In the genomic region with DNA sequence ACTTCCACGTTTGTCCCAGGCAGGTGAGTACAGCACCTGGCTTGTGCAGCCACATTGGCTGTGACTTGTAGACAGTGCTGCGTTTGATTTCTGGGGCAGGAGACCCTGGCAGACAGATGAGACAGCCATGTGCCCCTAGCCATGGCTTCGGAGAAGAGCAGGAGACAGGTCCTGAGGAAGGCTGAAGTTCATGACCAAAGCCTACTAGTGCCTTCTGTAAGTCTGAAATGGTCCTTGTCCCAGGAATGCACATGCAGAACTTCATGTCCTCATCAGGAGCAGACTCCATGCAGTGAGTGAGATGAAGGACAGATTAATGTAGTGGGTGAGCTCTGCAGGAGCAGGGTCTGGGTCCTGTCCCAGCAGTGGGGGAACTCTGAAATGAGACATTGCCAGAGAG, we compare ENCODE assay signal across 19 mouse cellular contexts. TPM values are rescaled to one million over a fixed set of nuclear protein-coding genes. Genes with fewer than 3 reads are reported as not detected.
DNase-seq lines count a peak whose midpoint lies in the region; ATAC-seq and TF ChIP-seq lines count a peak whose summit lies in the region.
"Had no signal": no experiment of that assay in that cellular context is flagged by ENCODE, and none has a peak within 500 bp of the region (broad histone marks: within the 10 kb centered on the region; RNA-seq: fewer than 3 reads in every experiment).

No protein-coding gene starts in this region.

- peak overlapping the region; percentile 55 for H3K9ac ChIP-seq in heart, embryonic 14.5 days (ENCODE audit: low read length)
- H3K9ac ChIP-seq in heart, embryonic 16.5 days (ENCODE audit: low read length): peak overlapping the region; percentile 18; the same call in 1 of the 2 replicates
- H3K9ac ChIP-seq: forebrain, embryonic 13.5 days; hindbrain, embryonic 14.5 days; intestine, embryonic 15.5 days; kidney, embryonic 15.5 days had no signal

- no peak overlapping the region for H3K4me3 ChIP-seq in heart, embryonic 10.5 days
- no peak overlapping the region for H3K4me3 ChIP-seq in heart, embryonic 14.5 days (ENCODE audit: control insufficient read depth in 1 of 2, insufficient read depth in 1 of 2, low read depth in 1 of 2, low read length in 2 of 2)
- no peak overlapping the region for H3K4me3 ChIP-seq in heart, embryonic 16.5 days (ENCODE audit: low read length)
- no peak overlapping the region for H3K4me3 ChIP-seq in kidney, adult 2 months (ENCODE audit: insufficient read depth, low read depth, low read length)
- H3K4me3 ChIP-seq: embryonic facial prominence, embryonic 10.5 days; forebrain, embryonic 13.5 days; hindbrain, embryonic 10.5 days; intestine, embryonic 15.5 days; kidney, embryonic 15.5 days had no signal

- WGBS in heart, embryonic 10.5 days: 78% methylated on average over 3 of the region's 3 CpGs
- WGBS in heart, embryonic 14.5 days: 76% methylated on average over 3 of the region's 3 CpGs
- WGBS in heart, embryonic 16.5 days: 70% methylated on average over 3 of the region's 3 CpGs
- WGBS in kidney, adult 2 months: 79% methylated on average over 3 of the region's 3 CpGs

- H3K9me3 ChIP-seq in heart, embryonic 10.5 days: no peaks in the 10 kb centered on the region
- H3K9me3 ChIP-seq in heart, embryonic 14.5 days (ENCODE audit: control insufficient read depth, low read length): no peaks in the 10 kb centered on the region
- no peaks in the 10 kb centered on the region for H3K9me3 ChIP-seq in heart, embryonic 16.5 days (replicated peaks; ENCODE audit: control insufficient read depth, low read length)
- H3K9me3 ChIP-seq: embryonic facial prominence, embryonic 10.5 days; forebrain, embryonic 13.5 days; G1E; hindbrain, embryonic 10.5 days; intestine, embryonic 15.5 days; kidney, embryonic 15.5 days had no signal

- peak overlapping the region; percentile 72; the same call in 1 of the 2 replicates for H3K27ac ChIP-seq in heart, embryonic 10.5 days
- H3K27ac ChIP-seq in heart, embryonic 14.5 days (replicated peaks in 1 of 2; ENCODE audit: control insufficient read depth in 1 of 2, insufficient read depth in 1 of 2, low read depth in 2 of 2, low read length in 2 of 2): peak overlapping the region; percentile 6 to 97; a peak in 3 of 4 replicates
- peak overlapping the region; percentile 97 for H3K27ac ChIP-seq in heart, embryonic 16.5 days (ENCODE audit: low read length)
- H3K27ac ChIP-seq in kidney, adult 2 months (ENCODE audit: insufficient read depth, low read depth, low read length): no peak overlapping the region
- H3K27ac ChIP-seq: embryonic facial prominence, embryonic 10.5 days; forebrain, embryonic 13.5 days; hindbrain, embryonic 10.5 days; hindbrain, embryonic 14.5 days; intestine, embryonic 15.5 days; kidney, embryonic 15.5 days had no signal

- no peak for ATAC-seq in heart, embryonic 14.5 days (ENCODE audit: insufficient number of reproducible peaks, insufficient read depth, low FRiP score, low read depth)
- no peak for ATAC-seq in heart, embryonic 16.5 days (replicated peaks; ENCODE audit: extremely low read depth, insufficient read depth, low FRiP score)
- ATAC-seq: forebrain, embryonic 13.5 days; intestine, embryonic 15.5 days had no signal

- peaks cover 61% of the 10 kb centered on the region for H3K36me3 ChIP-seq in heart, embryonic 10.5 days
- peaks cover 66% of the 10 kb centered on the region for H3K36me3 ChIP-seq in heart, embryonic 14.5 days (ENCODE audit: control insufficient read depth, insufficient read depth, low read length)
- peaks cover 24% of the 10 kb centered on the region for H3K36me3 ChIP-seq in heart, embryonic 16.5 days (ENCODE audit: control insufficient read depth, insufficient read depth)
- H3K36me3 ChIP-seq in kidney, adult 2 months (ENCODE audit: control insufficient read depth, insufficient read depth, low read length): peaks cover 4% of the 10 kb centered on the region

- DNase-seq in heart, embryonic 10.5 days (ENCODE audit: low spot score): no peak
- DNase-seq in heart, postnatal 14 days: no peak
- no peak for DNase-seq in heart, postnatal 36 days
- DNase-seq in kidney, adult 2 months: no peak
- no peak for DNase-seq in spleen, postnatal 14 days (ENCODE audit: low spot score in 2 of 2)
- DNase-seq: adrenal gland, adult 8-10 months; adrenal gland, postnatal 36 days; cerebellum, adult 2 months; cerebellum, postnatal 10 days; kidney, adult 18-20 months had no signal

- peaks cover 28% of the 10 kb centered on the region for H3K27me3 ChIP-seq in heart, embryonic 10.5 days (ENCODE audit: insufficient read depth, poor library complexity, severe bottlenecking)
- H3K27me3 ChIP-seq in heart, embryonic 14.5 days (ENCODE audit: control insufficient read depth, insufficient read depth, low read length): no peaks in the 10 kb centered on the region
- no peaks in the 10 kb centered on the region for H3K27me3 ChIP-seq in heart, embryonic 16.5 days (ENCODE audit: control insufficient read depth, insufficient read depth, low read length)
- H3K27me3 ChIP-seq in kidney, adult 2 months (replicated peaks; ENCODE audit: control insufficient read depth, insufficient read depth, low read length): no peaks in the 10 kb centered on the region

- intact Hi-C loops in heart, postnatal 14 days (cut with DNase I): no loop called here
- intact Hi-C loops in heart, postnatal 36 days (cut with DNase I): no loop called here

- peaks cover 98% of the 10 kb centered on the region for H3K4me1 ChIP-seq in heart, embryonic 10.5 days
- peaks cover 57 to 92% of the 10 kb centered on the region in 2 experiments for H3K4me1 ChIP-seq in heart, embryonic 14.5 days (ENCODE audit: control insufficient read depth in 2 of 2, insufficient read depth in 2 of 2, low read length in 2 of 2)
- peaks cover 95% of the 10 kb centered on the region for H3K4me1 ChIP-seq in heart, embryonic 16.5 days (ENCODE audit: control insufficient read depth, insufficient read depth, low read length)
- H3K4me1 ChIP-seq in kidney, adult 2 months (ENCODE audit: control insufficient read depth, insufficient read depth, low read length): no peaks in the 10 kb centered on the region; the same call in 1 of the 2 replicates
- H3K4me1 ChIP-seq: forebrain, embryonic 13.5 days; intestine, embryonic 15.5 days had no signal

- TF ChIP-seq CTCF in kidney, adult 2 months (conservative IDR thresholded peaks at IDR 0.05; ENCODE audit: insufficient read depth, insufficient read length, low read depth, low read length): no peak

- H3K4me2 ChIP-seq in heart, embryonic 14.5 days (ENCODE audit: low read length): no peak overlapping the region
- H3K4me2 ChIP-seq in heart, embryonic 16.5 days (ENCODE audit: low read depth, low read length): no peak overlapping the region
- H3K4me2 ChIP-seq: forebrain, embryonic 13.5 days; hindbrain, embryonic 14.5 days; intestine, embryonic 15.5 days; kidney, embryonic 15.5 days had no signal

- TF ChIP-seq POLR2A in kidney, adult 2 months (IDR thresholded peaks at IDR 0.05; ENCODE audit: low read depth, low read length): no peak

RNA-seq across cellular contexts. Expression of a gene that starts 14.0 kb away (rescaled TPM):
- polyA plus RNA-seq in heart, embryonic 10.5 days (2016; fragmentation: Nextera tagmentation; extraction: Ambion mirVana): 24.0 and 31.4 TPM in 2 replicates
- total RNA-seq in heart, postnatal 14 days (2021): 10 to 100 TPM; 17.6 to 18.1 TPM
- polyA plus RNA-seq in heart, embryonic 14.5 days (2014; fragmentation: Nextera tagmentation; extraction: Ambion mirVana): 33.4 and 36.1 TPM in 2 replicates
- total RNA-seq in heart, postnatal 36 days (2021): 10 to 100 TPM; 14.5 TPM
- polyA plus RNA-seq in heart, embryonic 16.5 days (2015; fragmentation: Nextera tagmentation; extraction: Ambion mirVana): 37.1 and 40.3 TPM in 2 replicates
- polyA plus RNA-seq in kidney, adult 2 months (2012; rRNA removed): 19.4 and 20.7 TPM in 2 replicates

RNA-seq across cellular contexts. Expression of a gene that starts 37.4 kb away (rescaled TPM):
- 15.5 and 15.9 TPM in 2 replicates for polyA plus RNA-seq in heart, embryonic 10.5 days (2016; fragmentation: Nextera tagmentation; extraction: Ambion mirVana)
- total RNA-seq in heart, postnatal 14 days (2021): 10 to 100 TPM; 22.0 to 28.0 TPM
- polyA plus RNA-seq in heart, embryonic 14.5 days (2014; fragmentation: Nextera tagmentation; extraction: Ambion mirVana): 34.0 and 40.8 TPM in 2 replicates
- 10 to 100 TPM; 15.3 to 17.6 TPM for total RNA-seq in heart, postnatal 36 days (2021)
- polyA plus RNA-seq in heart, embryonic 16.5 days (2015; fragmentation: Nextera tagmentation; extraction: Ambion mirVana): 33.9 and 35.2 TPM in 2 replicates
- polyA plus RNA-seq in kidney, adult 2 months (2012; rRNA removed): 29.0 and 29.5 TPM in 2 replicates

RNA-seq across cellular contexts. Expression of a gene that starts 37.4 kb away (rescaled TPM):
- 0.75 and 0.79 TPM in 2 replicates for polyA plus RNA-seq in heart, embryonic 10.5 days (2016; fragmentation: Nextera tagmentation; extraction: Ambion mirVana)
- under 1 TPM; 0.10 to 0.19 TPM for total RNA-seq in heart, postnatal 14 days (2021)
- polyA plus RNA-seq in heart, embryonic 14.5 days (2014; fragmentation: Nextera tagmentation; extraction: Ambion mirVana): 0.11 and 0.47 TPM in 2 replicates
- total RNA-seq in heart, postnatal 36 days (2021): under 1 TPM; 0.11 to 0.16 TPM
- polyA plus RNA-seq in heart, embryonic 16.5 days (2015; fragmentation: Nextera tagmentation; extraction: Ambion mirVana): 0.26 and 0.39 TPM in 2 replicates
- 0.34 and 0.48 TPM in 2 replicates for polyA plus RNA-seq in kidney, adult 2 months (2012; rRNA removed)

RNA-seq across cellular contexts. Expression of a gene that starts 43.2 kb away (rescaled TPM):
- polyA plus RNA-seq in heart, embryonic 10.5 days (2016; fragmentation: Nextera tagmentation; extraction: Ambion mirVana): 4.8 and 9.8 TPM in 2 replicates
- 10 to 100 TPM in 1 of 2 experiments, 1 to 10 TPM in 1; 3.9 to 14.1 TPM for total RNA-seq in heart, postnatal 14 days (2021)
- 8.9 and 16.0 TPM in 2 replicates for polyA plus RNA-seq in heart, embryonic 14.5 days (2014; fragmentation: Nextera tagmentation; extraction: Ambion mirVana)
- 1 to 10 TPM; 2.2 to 2.5 TPM for total RNA-seq in heart, postnatal 36 days (2021)
- polyA plus RNA-seq in heart, embryonic 16.5 days (2015; fragmentation: Nextera tagmentation; extraction: Ambion mirVana): 21.8 and 27.5 TPM in 2 replicates
- 3.0 and 5.3 TPM in 2 replicates for polyA plus RNA-seq in kidney, adult 2 months (2012; rRNA removed)
- polyA plus RNA-seq: G1E had no signal

RNA-seq across cellular contexts. Expression of a gene that starts 53.2 kb away (rescaled TPM):
- 169 and 213 TPM in 2 replicates for polyA plus RNA-seq in heart, embryonic 10.5 days (2016; fragmentation: Nextera tagmentation; extraction: Ambion mirVana)
- 100 to 1,000 TPM; 150 to 151 TPM for total RNA-seq in heart, postnatal 14 days (2021)
- 208 and 213 TPM in 2 replicates for polyA plus RNA-seq in heart, embryonic 14.5 days (2014; fragmentation: Nextera tagmentation; extraction: Ambion mirVana)
- total RNA-seq in heart, postnatal 36 days (2021): 100 to 1,000 TPM; 160 to 167 TPM
- polyA plus RNA-seq in heart, embryonic 16.5 days (2015; fragmentation: Nextera tagmentation; extraction: Ambion mirVana): 172 and 176 TPM in 2 replicates
- polyA plus RNA-seq in kidney, adult 2 months (2012; rRNA removed): 251 and 307 TPM in 2 replicates
